Mouse (Mus musculus): Measurements from ENCODE around the gene Reln.

Gene Reln

GRCm38 (mm10) chr5:21920310-21920709 is 424.2 kb downstream of the Reln start:
- no peak for DNase-seq

DNA sequence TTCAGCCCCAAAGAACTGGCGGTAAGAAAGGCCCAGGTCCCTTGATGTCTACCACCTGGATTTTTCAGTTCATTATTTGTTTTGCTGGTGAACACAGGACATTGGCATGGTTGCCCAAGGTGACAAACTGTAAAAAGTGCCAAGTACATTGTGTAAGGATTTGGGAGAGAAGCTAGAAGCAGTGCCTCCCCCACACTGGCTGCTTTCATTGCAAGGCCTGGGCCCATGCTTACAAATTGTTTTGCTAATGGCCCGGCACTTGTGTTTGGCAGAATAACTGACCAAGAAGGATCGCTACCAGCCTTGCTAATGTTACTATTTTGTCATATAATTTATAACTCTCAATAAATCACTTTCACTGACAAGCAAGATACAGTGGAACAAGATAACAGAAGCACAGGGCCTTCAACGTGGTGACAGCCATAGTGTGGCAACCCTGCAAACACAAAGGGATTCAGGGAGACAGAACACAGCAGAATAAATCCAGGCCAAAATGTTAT is 425.2 kb downstream of the Reln start:
- no peak for DNase-seq

- no peak for DNase-seq
These were observed 428.5 kb downstream of the Reln start for GRCm38 (mm10) chr5:21915973-21916372.

GRCm38 (mm10) chr5:21914776-21915175 is 429.7 kb downstream of the Reln start:
- DNase-seq, result no peak

GRCm38 (mm10) chr5:21912835-21913530 is 431.5 kb downstream of the Reln start:
- no peak for DNase-seq

GRCm38 (mm10) chr5:21910726-21911125 is 433.8 kb downstream of the Reln start:
- no peak for DNase-seq

GRCm38 (mm10) chr5:21909713-21910112 is 434.8 kb downstream of the Reln start:
- no peak for DNase-seq

GRCm38 (mm10) chr5:21901411-21901810 is 443.1 kb downstream of the Reln start:
- no peak for DNase-seq

GRCm38 (mm10) chr5:21900891-21901290 is 443.6 kb downstream of the Reln start:
- DNase-seq, result no peak

DNA sequence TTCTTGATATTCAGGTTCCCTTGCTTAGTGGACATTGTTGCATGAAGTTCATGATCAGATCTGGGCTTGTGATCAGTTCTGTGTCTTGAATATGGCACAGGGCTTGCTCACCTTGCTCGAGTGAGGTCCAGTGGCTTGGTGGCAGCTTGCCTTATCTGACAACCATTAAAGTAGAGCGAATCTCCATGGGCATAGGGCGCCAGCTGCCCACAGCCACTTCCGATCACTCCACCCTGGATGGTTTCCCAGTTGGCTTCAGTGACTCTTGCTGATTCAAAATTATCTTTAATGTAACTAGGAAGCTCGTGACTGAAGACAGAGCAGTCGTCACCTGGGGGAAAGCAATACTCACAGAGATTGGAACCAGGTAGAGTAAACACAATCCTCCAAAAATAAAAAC is 445.6 kb downstream of the Reln start:
- DNase-seq, result no peak

DNA sequence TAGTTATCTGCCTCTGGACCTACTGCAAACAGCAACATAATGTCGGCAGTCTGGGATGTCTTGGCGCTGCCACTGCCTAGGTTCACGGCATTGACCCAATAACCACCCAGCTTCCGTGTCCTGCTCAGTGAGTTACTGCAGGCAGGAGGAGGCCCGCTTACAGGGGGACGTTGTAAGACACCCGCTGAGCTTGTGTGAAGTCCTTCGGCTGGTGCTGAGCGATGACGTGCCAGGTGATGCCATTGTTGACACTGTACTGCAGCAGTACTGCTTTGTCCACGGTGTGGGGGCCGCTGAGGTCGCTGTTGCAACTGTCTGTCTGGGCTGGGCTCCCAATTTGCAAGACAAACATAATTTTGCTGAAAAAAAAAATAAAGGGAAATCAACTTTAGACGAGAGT is 447.9 kb downstream of the Reln start:
- no peak for DNase-seq

DNA sequence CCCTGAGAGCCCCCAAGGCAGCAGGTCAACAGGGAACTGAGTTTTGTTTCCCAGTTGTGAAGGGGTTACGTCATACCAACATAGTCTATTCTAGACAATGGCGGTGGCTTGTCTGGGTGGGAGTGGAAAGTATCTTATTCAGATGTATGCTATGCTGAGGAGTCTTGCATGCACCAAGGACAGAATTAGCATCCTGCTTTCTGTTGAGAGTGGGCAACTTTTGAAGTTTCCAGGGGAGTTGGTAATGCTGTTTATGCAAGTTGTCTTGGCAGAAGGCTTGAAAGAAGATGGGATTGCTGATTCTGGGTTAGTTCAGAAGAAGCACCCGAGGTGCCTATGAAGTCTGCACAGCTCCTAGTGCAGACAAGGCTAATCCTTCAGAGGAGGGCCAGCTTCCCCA is 450.3 kb downstream of the Reln start:
- DNase-seq, result peak; percentile 18

DNA sequence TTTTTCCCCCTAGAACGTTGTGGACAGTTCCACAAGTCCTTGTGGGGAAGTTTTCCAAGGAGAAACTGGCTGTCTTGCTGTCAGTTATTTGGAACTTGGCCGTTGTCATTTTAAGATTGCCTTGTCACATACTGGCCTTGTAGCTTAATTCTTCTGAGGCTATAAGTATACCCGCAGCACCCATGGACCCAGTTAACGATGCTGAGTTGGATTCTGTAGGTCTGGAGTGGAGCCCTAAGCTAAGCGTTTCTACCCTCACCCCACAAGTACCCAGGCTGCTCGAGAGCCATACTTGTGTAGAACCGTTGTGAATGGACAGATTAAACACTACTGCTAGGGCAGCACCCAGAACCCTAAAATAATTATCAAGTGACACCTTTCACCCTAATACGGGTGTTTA is 477.8 kb downstream of the Reln start:
- no peak for DNase-seq

DNA sequence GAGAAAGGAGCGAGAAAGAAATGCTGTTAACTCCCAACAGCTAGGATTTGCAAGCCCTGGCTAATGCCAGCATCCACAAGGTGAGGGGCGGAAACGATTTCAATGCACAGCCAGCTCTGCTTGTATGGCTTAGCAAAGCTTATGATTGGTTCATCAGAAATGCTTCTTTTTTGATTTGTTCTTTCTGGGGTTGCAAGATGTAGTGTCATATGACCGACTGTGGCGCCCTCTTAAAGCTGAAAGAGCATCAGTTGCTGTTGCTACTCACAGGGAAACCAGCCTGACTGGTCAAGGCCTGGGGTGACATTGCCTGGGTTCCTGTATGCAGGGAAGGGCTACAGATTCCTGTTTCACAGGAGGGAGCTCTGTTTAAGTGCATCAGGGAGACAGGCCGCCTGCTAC is 478.2 kb downstream of the Reln start:
- peak; percentile 20 for DNase-seq

- peak; percentile 7 for DNase-seq
These were observed 479.0 kb downstream of the Reln start, which contains the start of gene Slc26a5 for GRCm38 (mm10) chr5:21865346-21866107. Gene Slc26a5, minus strand, starts transcription at chr5:21865604.

GRCm38 (mm10) chr5:21858653-21859052 is 485.8 kb downstream of the Reln start:
- no peak for DNase-seq

DNA sequence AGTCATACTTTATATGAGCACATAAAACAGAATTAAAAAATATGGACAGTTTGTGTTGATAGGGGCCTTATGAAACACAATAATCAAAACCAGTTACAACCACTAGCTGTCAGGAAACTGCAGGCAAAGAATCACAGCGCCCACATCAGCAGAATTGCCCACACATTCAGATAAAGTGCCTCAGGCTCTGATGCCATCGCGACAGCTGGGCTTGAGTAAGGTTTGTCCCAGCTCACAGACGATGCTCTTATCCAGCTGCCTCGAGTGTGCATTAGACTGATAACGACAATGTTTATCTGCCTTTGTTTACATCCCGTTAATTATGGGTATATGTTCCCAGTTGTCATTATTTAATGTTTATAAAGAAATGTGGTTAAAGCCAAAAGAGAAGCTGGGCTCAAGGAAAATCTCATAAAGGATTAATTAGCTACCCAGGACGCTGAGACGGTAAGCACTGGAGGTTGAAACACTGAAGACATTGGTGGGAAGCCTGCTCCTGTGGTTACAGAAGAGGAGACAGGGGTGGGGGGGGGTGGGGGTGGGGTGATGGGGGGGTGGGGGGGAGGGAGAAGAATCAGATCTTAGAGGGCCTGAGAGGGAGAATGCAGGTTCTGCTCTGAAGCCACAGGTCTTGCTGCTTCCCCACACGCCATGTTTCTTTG is 492.7 kb downstream of the Reln start:
- DNase-seq, result peak; percentile 12

GRCm38 (mm10) chr5:21847438-21847837 is 497.1 kb downstream of the Reln start:
- no peak for DNase-seq

GRCm38 (mm10) chr5:21846616-21847290 is 497.7 kb downstream of the Reln start:
- no peak for DNase-seq

DNA sequence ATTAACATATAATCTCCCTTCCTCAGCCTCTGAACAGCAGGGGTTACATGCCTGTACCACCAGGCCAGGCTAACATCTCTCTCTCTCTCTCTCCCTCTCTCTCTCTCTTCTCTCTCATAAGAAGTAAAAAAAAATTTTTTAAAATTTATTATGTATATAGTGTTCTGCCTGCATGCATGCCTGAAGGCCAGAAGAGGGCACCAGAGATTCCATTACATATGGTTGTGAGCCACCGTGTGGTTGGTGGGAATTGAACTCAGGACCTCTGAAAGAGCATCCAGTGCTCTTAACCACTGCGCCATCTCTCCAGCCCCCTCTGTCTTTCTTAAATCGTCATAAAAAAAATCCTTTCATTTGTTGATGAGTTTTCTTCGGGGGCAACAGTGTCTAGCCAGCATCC is 499.8 kb downstream of the Reln start:
- no peak for DNase-seq
